Mouse (Mus musculus) embryonic stem cell, embryonic (primary cell): ENCODE results near the gene Cryl1.

Experiments used
- CTCF ChIA-PET, 4 experiments: fragments of 300-600 bp in 2 of 4; fragments of 350-600 bp in 2 of 4; sonication (Branson Sonifier 250); formaldehyde crosslinking; loops; one replicate each; lab custom pipeline; 2022; ENCODE audit warnings: inconsistent platforms in 2 of 4; lab: Charles Lee
- POLR2A ChIA-PET, 4 experiments: fragments of 300-600 bp in 2 of 4; fragments of 350-600 bp in 2 of 4; sonication (Branson Sonifier 250); formaldehyde crosslinking; loops; one replicate each; lab custom pipeline; 2022; ENCODE audit warnings: antibody characterized with exemption in 4 of 4, inconsistent platforms in 1 of 4; lab: Charles Lee

Cryl1 gene

DNA sequence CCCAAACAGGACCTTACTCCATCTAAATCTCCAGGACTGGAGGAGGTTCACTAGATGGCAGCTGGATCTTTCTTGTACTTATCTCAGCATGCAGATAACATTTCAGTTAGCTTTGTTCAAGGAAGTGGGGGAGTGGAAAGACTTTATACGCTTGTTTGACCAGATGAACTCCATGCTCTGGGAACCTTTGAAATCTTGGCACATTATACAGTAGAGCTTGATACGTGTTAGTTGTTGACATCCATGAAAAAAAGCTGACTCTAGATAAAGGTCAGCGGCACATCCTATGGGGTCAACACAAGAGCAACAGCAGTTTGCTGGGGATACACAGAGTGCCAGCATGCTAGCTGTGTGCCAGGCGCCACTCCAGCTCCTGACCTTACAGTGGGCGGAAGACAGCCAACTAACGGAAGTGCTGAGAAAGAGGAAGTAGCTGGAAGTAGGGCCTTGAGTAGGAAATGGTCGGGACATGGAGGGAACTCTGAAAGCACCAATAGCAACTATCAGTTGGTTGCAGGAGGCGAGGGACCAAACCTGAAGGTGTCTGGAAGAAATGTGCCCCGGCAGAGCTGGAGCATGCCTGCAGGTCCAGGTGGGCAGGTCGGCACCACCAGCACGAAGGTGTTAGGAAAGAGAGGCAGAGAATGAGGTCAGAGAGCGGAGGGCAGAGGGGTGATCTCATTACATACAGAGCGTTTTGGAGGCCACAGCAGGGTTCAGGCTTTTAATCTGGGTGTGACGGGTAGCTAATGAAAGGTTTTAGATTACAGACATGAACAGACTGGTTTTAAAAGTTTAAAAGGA, 11.4 kb downstream of the Cryl1 start:
- ChIA-PET CTCF (interaction anchor here in 3 of 4 experiments (0.5 to 1.0 kb wide), 6 partner anchors 15 to 553 kb away, joined by 3 to 6 read pairs (median 3); no protein-coding TSS in a partner anchor), POLR2A (interaction anchor here in 3 of 4 experiments (0.6 to 2.1 kb wide), 6 partner anchors 11 to 401 kb away, joined by 3 to 12 read pairs (median 3); partner anchors contain the start of gene Cryl1 (in 2 of the 3))

- ChIA-PET CTCF (no interaction called here), POLR2A (interaction anchor here in 1 of 4 experiments (2.1 kb wide), 1 partner anchor 13 kb away, joined by 12 read pairs; the partner anchor contains the start of gene Cryl1)
Observed at GRCm38 (mm10) chr14:57385667-57386066, 12.7 kb downstream of the Cryl1 start.

- POLR2A ChIA-PET = interaction anchor here in 1 of 4 experiments (1.6 kb wide), 1 partner anchor 21 kb away, joined by 6 read pairs; the partner anchor contains the start of gene Cryl1
- CTCF ChIA-PET = no interaction called here
Observed at GRCm38 (mm10) chr14:57377531-57377930, 20.8 kb downstream of the Cryl1 start.

DNA sequence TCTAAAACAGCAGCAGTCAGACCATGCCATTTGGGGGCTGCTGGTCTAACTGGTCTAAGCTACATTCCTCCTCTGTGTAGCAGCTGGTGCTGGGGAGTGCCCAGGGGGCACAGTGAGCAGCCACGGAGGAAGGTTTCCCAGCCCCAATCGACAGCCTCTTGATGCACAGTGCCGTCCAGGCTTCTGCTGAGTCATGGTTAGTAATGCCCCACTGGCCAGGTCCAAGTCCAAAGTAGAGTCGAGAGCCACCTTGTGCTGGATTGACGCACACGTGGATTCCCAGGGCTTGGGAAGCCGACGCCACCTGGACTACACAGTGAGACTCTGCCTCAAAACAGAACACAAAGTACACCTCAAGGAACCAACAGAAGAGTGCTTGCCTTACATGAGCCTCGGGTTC, 21.4 kb downstream of the Cryl1 start:
- ChIA-PET POLR2A (interaction anchor here in 2 of 4 experiments (0.7 to 1.6 kb wide), 3 partner anchors 21 to 195 kb away, joined by 3 to 6 read pairs (median 6); partner anchors contain the start of genes Cryl1 (in 2 of the 2) and Eef1akmt1 (in 1 of the 2)), CTCF (no interaction called here)

- POLR2A ChIA-PET = interaction anchor here in 2 of 4 experiments (1.2 to 1.6 kb wide), 2 partner anchors 22 kb away, joined by 6 read pairs; partner anchors contain the start of gene Cryl1 (in 2 of the 2)
- CTCF ChIA-PET = interaction anchor here in 1 of 4 experiments (0.5 kb wide), 1 partner anchor 23 kb away, joined by 5 read pairs; no protein-coding TSS in a partner anchor
Observed at GRCm38 (mm10) chr14:57376016-57376415, 22.3 kb downstream of the Cryl1 start.

GRCm38 (mm10) chr14:57375205-57375604, 23.1 kb downstream of the Cryl1 start:
- CTCF ChIA-PET = interaction anchor here in 2 of 4 experiments (0.7 to 1.9 kb wide), 2 partner anchors 24 to 34 kb away, joined by 3 to 12 read pairs; partner anchors contain the start of gene Cryl1 (in 1 of the 2)
- POLR2A ChIA-PET = interaction anchor here in 1 of 4 experiments (1.1 kb wide), 1 partner anchor 22 kb away, joined by 3 read pairs; no protein-coding TSS in a partner anchor

DNA sequence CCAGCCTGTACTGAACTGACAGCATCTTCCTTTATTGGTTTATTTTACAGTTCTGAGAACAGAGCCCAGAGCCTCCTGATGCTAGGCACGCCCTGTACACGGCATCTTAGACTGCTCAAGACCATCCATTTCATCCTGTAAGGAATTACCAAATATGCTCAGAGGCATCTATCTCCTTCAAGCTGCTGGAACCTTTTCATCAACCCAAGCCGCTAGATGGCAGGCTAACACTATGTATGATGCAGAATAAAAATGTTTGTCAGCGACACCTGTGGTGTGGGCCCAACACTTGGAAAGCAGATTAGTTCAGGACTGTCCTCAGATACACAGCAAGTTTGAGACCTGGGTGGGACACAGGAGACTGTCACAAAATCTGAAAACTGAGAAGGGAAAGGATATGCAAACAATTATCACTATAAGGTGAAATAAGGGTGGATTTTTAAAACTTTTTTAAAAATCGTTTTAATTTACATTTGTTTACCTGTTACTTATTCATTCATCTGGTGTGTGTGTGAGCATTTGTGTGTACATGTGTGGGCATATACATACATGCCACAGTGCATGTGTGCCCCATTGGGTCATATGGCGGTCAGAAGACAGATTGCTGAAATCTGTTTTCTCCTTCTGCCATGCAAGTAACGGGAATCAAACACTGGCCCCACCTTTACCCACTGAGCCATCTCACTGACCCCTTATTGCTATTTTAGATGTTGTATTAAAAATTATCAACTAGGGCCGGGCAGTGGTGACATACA, 25.8 kb downstream of the Cryl1 start:
- POLR2A ChIA-PET = interaction anchor here in 1 of 4 experiments (0.6 kb wide), 1 partner anchor 278 kb away, joined by 5 read pairs; no protein-coding TSS in a partner anchor
- CTCF ChIA-PET = interaction anchor here in 3 of 4 experiments (0.6 to 2.3 kb wide), 11 partner anchors 10 to 276 kb away, joined by 3 to 9 read pairs (median 3); no protein-coding TSS in a partner anchor

DNA sequence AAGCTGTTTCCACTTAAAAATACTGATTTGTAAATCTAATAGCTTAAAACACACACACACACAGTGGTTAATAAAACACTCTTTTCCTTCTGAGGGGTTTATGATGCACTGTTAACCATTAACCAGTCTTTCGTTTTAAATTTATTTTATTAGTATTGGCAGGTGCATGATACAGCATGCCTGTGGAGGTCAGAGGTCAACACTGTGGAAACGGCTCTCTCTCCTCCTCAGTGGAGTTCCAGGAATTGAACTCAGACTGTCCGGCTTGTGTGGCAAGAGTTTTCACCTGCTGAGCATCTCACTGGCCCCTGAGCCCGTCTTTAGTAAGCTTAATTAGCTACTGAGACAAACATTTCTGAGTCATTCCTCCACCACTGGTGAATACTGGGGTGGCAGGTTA, 31.0 kb downstream of the Cryl1 start:
- ChIA-PET CTCF (interaction anchor here in 1 of 4 experiments (0.6 kb wide), 1 partner anchor 1162 kb away, joined by 4 read pairs; no protein-coding TSS in a partner anchor), POLR2A (no interaction called here)

- ChIA-PET POLR2A (no interaction called here), CTCF (no interaction called here)
Observed at GRCm38 (mm10) chr14:57366724-57367123, 31.6 kb downstream of the Cryl1 start.

GRCm38 (mm10) chr14:57365341-57365740, 33.0 kb downstream of the Cryl1 start:
- ChIA-PET CTCF (interaction anchor here in 1 of 4 experiments (0.6 kb wide), 1 partner anchor 95 kb away, joined by 3 read pairs; no protein-coding TSS in a partner anchor), POLR2A (no interaction called here)

DNA sequence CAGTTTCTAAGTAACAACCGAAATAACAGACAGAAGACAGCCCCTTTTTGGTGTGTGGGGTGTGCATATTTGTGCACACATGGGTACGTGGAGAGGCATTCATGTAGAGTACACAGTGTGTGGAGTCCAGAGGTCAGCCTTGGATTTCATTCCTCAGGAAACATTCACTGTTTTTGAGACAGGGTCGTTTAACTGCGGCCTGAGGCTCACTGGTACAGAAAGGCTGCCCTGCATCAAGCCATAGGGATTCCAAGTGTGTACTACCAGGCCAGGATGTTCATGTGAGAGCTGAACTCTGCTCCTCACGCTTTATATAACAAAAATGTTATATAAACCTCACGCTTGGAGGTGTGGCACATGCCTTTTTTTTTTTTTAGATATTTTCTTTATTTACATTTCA, 34.5 kb downstream of the Cryl1 start:
- POLR2A ChIA-PET = interaction anchor here in 1 of 4 experiments (0.8 kb wide), 1 partner anchor 30 kb away, joined by 3 read pairs; no protein-coding TSS in a partner anchor
- CTCF ChIA-PET = interaction anchor here in 3 of 4 experiments (0.6 to 2.2 kb wide), 4 partner anchors 8 to 393 kb away, joined by 4 to 9 read pairs (median 6); no protein-coding TSS in a partner anchor

- POLR2A ChIA-PET = interaction anchor here in 2 of 4 experiments (0.7 to 1.3 kb wide), 3 partner anchors 35 to 61 kb away, joined by 3 read pairs; partner anchors contain the start of genes Cryl1 (in 2 of the 2) and Ift88 (in 1 of the 2)
- CTCF ChIA-PET = interaction anchor here (0.5 to 2.2 kb wide), 37 partner anchors 9 to 1938 kb away, joined by 3 to 22 read pairs (median 4); partner anchors contain the start of genes Cryl1 (in 1 of the 4) and Gjb2 (in 1 of the 4)
Observed at GRCm38 (mm10) chr14:57362726-57363660, 35.3 kb downstream of the Cryl1 start.

- POLR2A ChIA-PET = interaction anchor here in 1 of 4 experiments (0.6 kb wide), 1 partner anchor 253 kb away, joined by 3 read pairs; no protein-coding TSS in a partner anchor
- CTCF ChIA-PET = interaction anchor here in 2 of 4 experiments (0.9 to 1.0 kb wide), 3 partner anchors 15 to 286 kb away, joined by 3 read pairs; partner anchors contain the start of gene Gjb2 (in 1 of the 2)
Observed at GRCm38 (mm10) chr14:57357030-57357429, 41.3 kb downstream of the Cryl1 start.

DNA sequence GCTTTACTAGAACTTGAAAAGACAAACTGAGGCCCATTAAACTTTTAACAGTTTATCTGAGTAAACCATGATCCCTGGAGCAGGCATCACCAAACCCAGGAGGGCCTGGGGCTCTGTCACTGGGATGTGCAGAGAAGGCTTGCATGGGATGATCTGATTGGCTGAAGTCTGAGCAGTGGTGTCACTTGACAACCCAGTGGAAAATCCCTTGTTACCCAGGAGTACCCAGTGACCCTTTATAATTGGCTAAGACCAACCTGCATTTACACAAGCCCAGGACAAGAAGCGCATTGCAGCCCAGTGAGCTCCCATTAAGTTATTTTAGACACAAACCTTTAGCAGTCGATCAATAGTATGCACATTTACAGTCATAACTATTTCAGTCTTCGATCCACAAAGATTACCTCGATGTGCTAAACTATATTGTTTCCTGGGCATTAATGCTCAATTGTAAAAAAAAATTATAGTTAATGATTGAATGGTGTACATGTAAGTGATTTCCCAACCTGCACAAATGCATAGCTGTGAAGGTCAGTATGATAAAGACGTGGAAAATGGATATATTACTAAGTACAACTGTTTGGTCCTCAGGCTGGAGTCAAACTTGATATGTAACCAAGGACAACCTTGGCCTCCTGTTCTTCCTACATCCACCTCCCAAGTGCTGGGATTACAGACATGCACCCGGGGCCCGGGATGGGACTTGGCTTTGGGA, 46.7 kb downstream of the Cryl1 start:
- ChIA-PET CTCF (no interaction called here), POLR2A (interaction anchor here in 1 of 4 experiments (0.7 kb wide), 1 partner anchor 10 kb away, joined by 3 read pairs; no protein-coding TSS in a partner anchor)

DNA sequence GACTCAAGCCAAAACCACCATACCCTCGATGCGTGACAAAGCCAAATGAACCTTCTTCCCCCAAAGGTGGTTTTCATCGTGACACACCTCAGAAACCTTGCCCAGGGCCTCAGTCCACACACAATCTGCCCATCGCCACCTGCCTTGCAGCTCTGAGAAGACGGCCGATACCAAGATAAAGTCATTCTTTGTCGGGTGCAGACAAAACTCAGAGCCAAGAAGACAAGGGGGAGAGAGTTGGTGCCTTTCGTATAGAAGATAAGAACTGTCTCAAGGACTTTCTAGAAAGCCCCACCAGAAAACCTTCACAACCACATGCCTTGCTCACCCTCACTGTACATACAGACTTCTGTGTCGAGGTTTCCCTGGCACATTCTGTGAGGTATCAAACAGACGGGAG, 48.4 kb downstream of the Cryl1 start:
- POLR2A ChIA-PET = interaction anchor here in 1 of 4 experiments (0.5 kb wide), 1 partner anchor 19 kb away, joined by 3 read pairs; no protein-coding TSS in a partner anchor
- CTCF ChIA-PET = interaction anchor here in 3 of 4 experiments (0.5 to 2.6 kb wide), 3 partner anchors 12 to 998 kb away, joined by 3 to 8 read pairs (median 6); partner anchors contain the start of gene Gja3 (in 1 of the 3)

GRCm38 (mm10) chr14:57348155-57348554, 50.2 kb downstream of the Cryl1 start:
- ChIA-PET CTCF (interaction anchor here in 1 of 4 experiments (0.5 kb wide), 1 partner anchor 287 kb away, joined by 7 read pairs; no protein-coding TSS in a partner anchor), POLR2A (no interaction called here)
